In genomic region chr5:9295777-9296549, GRCm38 (mm10) we compare ENCODE assay signal across 15 mouse cellular contexts. TPM values are rescaled to one million over a fixed set of nuclear protein-coding genes. Genes with fewer than 3 reads are reported as not detected.
DNase-seq lines count a peak whose midpoint lies in the region; ATAC-seq lines count a peak whose summit lies in the region.
"Had no signal": no experiment of that assay in that cellular context is flagged by ENCODE, and none has a peak within 500 bp of the region (broad histone marks: within the 10 kb centered on the region; RNA-seq: fewer than 3 reads in every experiment).

No protein-coding gene starts in this region.

- H3K4me2 ChIP-seq in forebrain, embryonic 15.5 days (replicated peaks), result no peak overlapping the region
- H3K4me2 ChIP-seq in hindbrain, embryonic 15.5 days, result no peak overlapping the region
- no peak overlapping the region for H3K4me2 ChIP-seq in midbrain, embryonic 16.5 days (ENCODE audit: low read length)
- H3K4me2 ChIP-seq: heart, embryonic 15.5 days had no signal

- no peaks in the 10 kb centered on the region for H3K9me3 ChIP-seq in forebrain, embryonic 15.5 days
- no peaks in the 10 kb centered on the region for H3K9me3 ChIP-seq in hindbrain, embryonic 15.5 days
- H3K9me3 ChIP-seq in midbrain, embryonic 16.5 days (replicated peaks; ENCODE audit: control insufficient read depth, low read length, poor library complexity, severe bottlenecking), result no peaks in the 10 kb centered on the region
- H3K9me3 ChIP-seq: heart, embryonic 15.5 days; limb, embryonic 10.5 days had no signal

- H3K4me1 ChIP-seq in forebrain, embryonic 15.5 days, result no peaks in the 10 kb centered on the region
- no peaks in the 10 kb centered on the region for H3K4me1 ChIP-seq in hindbrain, embryonic 15.5 days (replicated peaks)
- no peaks in the 10 kb centered on the region for H3K4me1 ChIP-seq in midbrain, embryonic 16.5 days (ENCODE audit: control insufficient read depth, insufficient read depth, low read length)
- H3K4me1 ChIP-seq: heart, embryonic 15.5 days; limb, embryonic 10.5 days had no signal

- peak; percentile 78 for ATAC-seq in forebrain, embryonic 15.5 days (replicated peaks)
- peak; percentile 71 for ATAC-seq in hindbrain, embryonic 15.5 days (ENCODE audit: low FRiP score, low read depth)
- peak; percentile 42; the same call in 1 of the 2 replicates for ATAC-seq in midbrain, embryonic 16.5 days

- DNase-seq in layer of hippocampus, adult 11-12 months (ENCODE audit: low spot score), result peak; percentile 39
- DNase-seq in layer of hippocampus, postnatal 25 days (ENCODE audit: extremely low spot score in 1 of 2, low spot score in 1 of 2), result no peak
- no peak for DNase-seq in testis, postnatal 10 days (ENCODE audit: low spot score)
- no peak for DNase-seq in lung, postnatal 4 days
- DNase-seq: adrenal gland, postnatal 36 days; gastrocnemius, postnatal 10 days; kidney, adult 11 months; thymus, adult 2 months had no signal

- H3K27me3 ChIP-seq in forebrain, embryonic 15.5 days, result no peaks in the 10 kb centered on the region
- no peaks in the 10 kb centered on the region for H3K27me3 ChIP-seq in hindbrain, embryonic 15.5 days
- no peaks in the 10 kb centered on the region for H3K27me3 ChIP-seq in midbrain, embryonic 16.5 days (ENCODE audit: control insufficient read depth, insufficient read depth, low read depth, low read length)
- H3K27me3 ChIP-seq: heart, embryonic 15.5 days had no signal

- WGBS in forebrain, embryonic 15.5 days, result 46% methylated on average over 2 of the region's 2 CpGs
- 53% methylated on average over 2 of the region's 2 CpGs for WGBS in hindbrain, embryonic 15.5 days
- 72% methylated on average over 2 of the region's 2 CpGs for WGBS in midbrain, embryonic 16.5 days

- no peak overlapping the region for H3K9ac ChIP-seq in forebrain, embryonic 15.5 days (replicated peaks)
- no peak overlapping the region for H3K9ac ChIP-seq in hindbrain, embryonic 15.5 days
- no peak overlapping the region for H3K9ac ChIP-seq in midbrain, embryonic 16.5 days (ENCODE audit: low read depth, low read length)
- H3K9ac ChIP-seq: heart, embryonic 15.5 days had no signal

- H3K27ac ChIP-seq in forebrain, embryonic 15.5 days (replicated peaks), result no peak overlapping the region
- H3K27ac ChIP-seq in hindbrain, embryonic 15.5 days (replicated peaks), result no peak overlapping the region
- H3K27ac ChIP-seq in midbrain, embryonic 16.5 days (ENCODE audit: low read length), result no peak overlapping the region
- H3K27ac ChIP-seq: heart, embryonic 15.5 days; limb, embryonic 10.5 days had no signal

- H3K4me3 ChIP-seq in forebrain, embryonic 15.5 days, result no peak overlapping the region
- no peak overlapping the region for H3K4me3 ChIP-seq in hindbrain, embryonic 15.5 days
- H3K4me3 ChIP-seq in midbrain, embryonic 16.5 days (ENCODE audit: low read depth, low read length), result no peak overlapping the region
- H3K4me3 ChIP-seq: erythroblast, embryonic 14.5 days; heart, embryonic 15.5 days; limb, embryonic 10.5 days had no signal

- no peaks in the 10 kb centered on the region for H3K36me3 ChIP-seq in forebrain, embryonic 15.5 days
- H3K36me3 ChIP-seq in hindbrain, embryonic 15.5 days, result no peaks in the 10 kb centered on the region
- no peaks in the 10 kb centered on the region for H3K36me3 ChIP-seq in midbrain, embryonic 16.5 days (ENCODE audit: control insufficient read depth, insufficient read depth, low read length)
- H3K36me3 ChIP-seq: heart, embryonic 15.5 days; limb, embryonic 10.5 days had no signal

RNA-seq across cellular contexts. Expression of gene 9330182L06Rik, which starts 30.0 kb away (rescaled TPM):
- 10 to 100 TPM; 19.3 to 20.8 TPM for total RNA-seq in layer of hippocampus, postnatal 25 days (2021)
- polyA plus RNA-seq in forebrain, embryonic 15.5 days (2015; fragmentation: Nextera tagmentation; extraction: Ambion mirVana), result 7.9 and 8.5 TPM in 2 replicates
- 23.3 and 25.7 TPM in 2 replicates for polyA plus RNA-seq in hindbrain, embryonic 15.5 days (2015; fragmentation: Nextera tagmentation; extraction: Ambion mirVana)
- 21.4 and 24.5 TPM in 2 replicates for polyA plus RNA-seq in midbrain, embryonic 16.5 days (2015; fragmentation: Nextera tagmentation; extraction: Ambion mirVana)
- total RNA-seq: megakaryocyte-erythroid progenitor cell, adult 5-6 weeks had no signal
- polyA plus RNA-seq: erythroblast, embryonic 14.5 days had no signal
